In the genomic region with DNA sequence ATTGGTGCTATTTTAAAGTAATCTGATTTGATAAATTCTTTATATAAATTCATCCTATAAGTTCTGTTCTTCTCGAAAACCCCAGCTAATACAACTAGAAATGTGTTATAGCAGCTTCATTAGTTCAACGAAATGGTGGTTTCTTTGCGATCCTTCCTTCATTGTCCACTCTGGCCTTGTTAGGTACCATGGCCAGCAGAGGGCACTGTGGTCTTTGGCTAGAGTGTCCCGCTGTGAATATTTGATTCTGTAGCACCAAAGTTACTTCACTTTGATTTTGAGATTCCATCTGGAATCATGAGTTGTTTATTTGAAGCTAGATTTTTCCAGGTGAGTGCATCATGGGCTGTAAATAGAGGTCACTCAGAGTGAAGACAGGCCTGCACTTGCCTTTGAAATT, we compare ENCODE assay signal across 9 mouse cellular contexts.
DNase-seq lines count a peak whose midpoint lies in the region; ATAC-seq and TF ChIP-seq lines count a peak whose summit lies in the region.
"Had no signal": no experiment of that assay in that cellular context is flagged by ENCODE, and none has a peak within 500 bp of the region (broad histone marks: within the 10 kb centered on the region; RNA-seq: fewer than 3 reads in every experiment).

No protein-coding gene starts in this region.

- no peaks in the 10 kb centered on the region for H3K36me3 ChIP-seq in heart, adult 2 months (ENCODE audit: control insufficient read depth, insufficient read depth, low read length)
- no peaks in the 10 kb centered on the region for H3K36me3 ChIP-seq in heart, embryonic 11.5 days (ENCODE audit: control insufficient read depth, insufficient read depth, low read length)
- H3K36me3 ChIP-seq in CH12.LX (replicated peaks in 1 of 2; ENCODE audit: control insufficient read depth in 1 of 2, insufficient read depth in 1 of 2, low read length in 1 of 2), result no peaks in the 10 kb centered on the region
- no peaks in the 10 kb centered on the region for H3K36me3 ChIP-seq in neural tube, embryonic 11.5 days (ENCODE audit: control insufficient read depth, insufficient read depth, low read length)
- H3K36me3 ChIP-seq: liver, embryonic 15.5 days had no signal

- peak; percentile 87 for TF ChIP-seq CTCF in heart, adult 2 months (IDR thresholded peaks at IDR 0.05)
- TF ChIP-seq CTCF in CH12.LX (conservative IDR thresholded peaks at IDR 0.05 in 1 of 2, IDR thresholded peaks at IDR 0.05 in 1 of 2; ENCODE audit: low read depth in 2 of 2, low read length in 2 of 2), result 0 out of 4 replicates have a peak, but pooled peaks of 1 of the 2 experiments have one; percentile 14

- H3K4me2 ChIP-seq in heart, embryonic 11.5 days, result no peak overlapping the region
- no peak overlapping the region for H3K4me2 ChIP-seq in CH12.LX (ENCODE audit: insufficient read depth, low read depth, poor library complexity, severe bottlenecking)
- no peak overlapping the region for H3K4me2 ChIP-seq in neural tube, embryonic 11.5 days (ENCODE audit: low read depth)
- H3K4me2 ChIP-seq: liver, embryonic 15.5 days had no signal

- no peaks in the 10 kb centered on the region for H3K9me3 ChIP-seq in heart, embryonic 11.5 days (replicated peaks; ENCODE audit: control insufficient read depth, low read length)
- H3K9me3 ChIP-seq in CH12.LX (replicated peaks; ENCODE audit: low read length), result peaks cover 71% of the 10 kb centered on the region
- H3K9me3 ChIP-seq in neural tube, embryonic 11.5 days (ENCODE audit: control insufficient read depth, low read length), result no peaks in the 10 kb centered on the region
- H3K9me3 ChIP-seq: liver, embryonic 15.5 days had no signal

- no peaks in the 10 kb centered on the region for H3K4me1 ChIP-seq in heart, adult 2 months (ENCODE audit: control insufficient read depth, insufficient read depth, low read length)
- no peaks in the 10 kb centered on the region for H3K4me1 ChIP-seq in heart, embryonic 11.5 days (ENCODE audit: control insufficient read depth, insufficient read depth, low read length)
- no peaks in the 10 kb centered on the region for H3K4me1 ChIP-seq in CH12.LX (ENCODE audit: control insufficient read depth in 1 of 2, insufficient read depth in 2 of 2)
- H3K4me1 ChIP-seq in neural tube, embryonic 11.5 days (ENCODE audit: control insufficient read depth, insufficient read depth, low read length), result no peaks in the 10 kb centered on the region
- H3K4me1 ChIP-seq: liver, embryonic 15.5 days had no signal

- dilution Hi-C loops in CH12.LX (cut with MboI; ENCODE audit: extremely low pct_ligation_motif_present, extremely low pct_unique_long_range_greater_than_20kb, low sequenced_read_pairs), result no loop called here

- H3K4me3 ChIP-seq in heart, adult 2 months, result no peak overlapping the region
- no peak overlapping the region for H3K4me3 ChIP-seq in heart, embryonic 11.5 days (ENCODE audit: low read depth, low read length)
- no peak overlapping the region for H3K4me3 ChIP-seq in CH12.LX (replicated peaks in 1 of 3; ENCODE audit: low read depth in 2 of 3, low read length in 2 of 3, poor library complexity in 1 of 3)
- no peak overlapping the region for H3K4me3 ChIP-seq in neural tube, embryonic 11.5 days (ENCODE audit: low read depth, low read length)
- H3K4me3 ChIP-seq: liver, embryonic 15.5 days had no signal

- in situ Hi-C loops in CH12.LX (cut with MboI; ENCODE audit: low pct_ligation_motif_present, low pct_unique_long_range_greater_than_20kb, low sequenced_read_pairs), result no loop called here

- no peak overlapping the region for H3K9ac ChIP-seq in heart, adult 2 months (ENCODE audit: low read depth, low read length)
- H3K9ac ChIP-seq in heart, embryonic 11.5 days (ENCODE audit: low read depth, low read length), result no peak overlapping the region
- no peak overlapping the region for H3K9ac ChIP-seq in CH12.LX (ENCODE audit: insufficient read depth, low read depth)
- H3K9ac ChIP-seq in neural tube, embryonic 11.5 days (ENCODE audit: low read length), result no peak overlapping the region
- H3K9ac ChIP-seq: liver, embryonic 15.5 days had no signal

- no peaks in the 10 kb centered on the region for H3K79me2 ChIP-seq in heart, adult 2 months (replicated peaks; ENCODE audit: control insufficient read depth, insufficient read depth, low read length)
- H3K79me2 ChIP-seq in CH12.LX (replicated peaks; ENCODE audit: control insufficient read depth, extremely low read depth, insufficient read depth, poor library complexity, severe bottlenecking), result no peaks in the 10 kb centered on the region

- no peaks in the 10 kb centered on the region for H3K27me3 ChIP-seq in heart, adult 2 months (ENCODE audit: control insufficient read depth, insufficient read depth, low read length)
- H3K27me3 ChIP-seq in heart, embryonic 11.5 days (ENCODE audit: control insufficient read depth, insufficient read depth, low read length), result no peaks in the 10 kb centered on the region
- H3K27me3 ChIP-seq in CH12.LX (replicated peaks), result no peaks in the 10 kb centered on the region
- no peaks in the 10 kb centered on the region for H3K27me3 ChIP-seq in neural tube, embryonic 11.5 days (ENCODE audit: control insufficient read depth, insufficient read depth, low read length)
- H3K27me3 ChIP-seq: liver, embryonic 15.5 days had no signal

- peak; percentile 29 to 63 for DNase-seq in heart, adult 2 months
- DNase-seq in CH12.LX (ENCODE audit: extremely low read depth), result peak; percentile 0
- DNase-seq in adrenal gland, postnatal 36 days, result peak; percentile 71 to 77
- peak; percentile 66 for DNase-seq in forelimb bud, embryonic 11.5 days (ENCODE audit: low read depth, low spot score)
- DNase-seq in layer of hippocampus, adult 9-10 months (ENCODE audit: low spot score), result peak; percentile 44
- DNase-seq in neural tube, embryonic 11.5 days (ENCODE audit: low spot score), result peak; percentile 76
- DNase-seq in urinary bladder, postnatal 36 days (ENCODE audit: low spot score in 2 of 2), result peak; percentile 70 to 73

- TF ChIP-seq RAD21 in CH12.LX (IDR thresholded peaks at IDR 0.05; ENCODE audit: low read depth, low read length), result no peak

- TF ChIP-seq EP300 in heart, adult 2 months (IDR thresholded peaks at IDR 0.05; ENCODE audit: insufficient read depth, low read depth, low read length), result no peak
- no peak for TF ChIP-seq EP300 in CH12.LX (IDR thresholded peaks at IDR 0.05; ENCODE audit: low read length)

- H3K27ac ChIP-seq in heart, adult 2 months, result no peak overlapping the region
- H3K27ac ChIP-seq in heart, embryonic 11.5 days (ENCODE audit: low read depth, low read length), result no peak overlapping the region
- no peak overlapping the region for H3K27ac ChIP-seq in CH12.LX (ENCODE audit: insufficient read depth, low read depth)
- H3K27ac ChIP-seq in neural tube, embryonic 11.5 days (ENCODE audit: low read depth, low read length), result no peak overlapping the region
- H3K27ac ChIP-seq: liver, embryonic 15.5 days had no signal

- intact Hi-C loops in heart, adult 2 months (cut with DNase I), result loop anchor here (1.0 kb wide), 1 partner anchor 398 kb away; no protein-coding TSS in a partner anchor

- no peak for TF ChIP-seq POLR2A in heart, adult 2 months (IDR thresholded peaks at IDR 0.05; ENCODE audit: insufficient read depth, low read depth, low read length)
- TF ChIP-seq POLR2A in CH12.LX (IDR thresholded peaks at IDR 0.05; ENCODE audit: low read depth, low read length), result no peak

- ATAC-seq in heart, embryonic 11.5 days (replicated peaks; ENCODE audit: insufficient number of reproducible peaks, low FRiP score, low TSS enrichment), result no peak
- ATAC-seq in neural tube, embryonic 11.5 days (ENCODE audit: insufficient read depth, low FRiP score, low TSS enrichment), result no peak

- 25% methylated on average over 4 of the region's 4 CpGs for WGBS in heart, adult 2 months
- WGBS in heart, embryonic 11.5 days (ENCODE audit: insufficient replicate concordance), result 37% methylated on average over 4 of the region's 4 CpGs
- 52% methylated on average over 4 of the region's 4 CpGs for WGBS in neural tube, embryonic 11.5 days

TF ChIP-seq in CH12.LX, 34 proteins besides CTCF, POLR2A, EP300 and RAD21:
- TF ChIP-seq USF2 (conservative IDR thresholded peaks at IDR 0.05; ENCODE audit: low read depth, low read length) (no peak), CHD1 (IDR thresholded peaks at IDR 0.05; ENCODE audit: low read depth, low read length) (no peak), TCF12 (IDR thresholded peaks at IDR 0.05; ENCODE audit: low read depth, low read length) (no peak)

Comparison
In these comparisons a context has a peak if more than half of its experiments do, and no peak if none do; other contexts are left out.
1. DNase-seq: peak in every context shown above with its lines; median percentile 76 in neural tube, embryonic 11.5 days; 74 in adrenal gland, postnatal 36 days; 72 in urinary bladder, postnatal 36 days; 66 in forelimb bud, embryonic 11.5 days; 46 in heart, adult 2 months; 44 in layer of hippocampus, adult 9-10 months; 0 in CH12.LX.